Mouse (Mus musculus): ENCODE results near the gene Acsbg2. TPM values are rescaled to one million over a fixed set of nuclear protein-coding genes. Genes with fewer than 3 reads are reported as not detected.

Gene Acsbg2
- total RNA-seq, 2 experiments from 2014 or later = not detected

DNA sequence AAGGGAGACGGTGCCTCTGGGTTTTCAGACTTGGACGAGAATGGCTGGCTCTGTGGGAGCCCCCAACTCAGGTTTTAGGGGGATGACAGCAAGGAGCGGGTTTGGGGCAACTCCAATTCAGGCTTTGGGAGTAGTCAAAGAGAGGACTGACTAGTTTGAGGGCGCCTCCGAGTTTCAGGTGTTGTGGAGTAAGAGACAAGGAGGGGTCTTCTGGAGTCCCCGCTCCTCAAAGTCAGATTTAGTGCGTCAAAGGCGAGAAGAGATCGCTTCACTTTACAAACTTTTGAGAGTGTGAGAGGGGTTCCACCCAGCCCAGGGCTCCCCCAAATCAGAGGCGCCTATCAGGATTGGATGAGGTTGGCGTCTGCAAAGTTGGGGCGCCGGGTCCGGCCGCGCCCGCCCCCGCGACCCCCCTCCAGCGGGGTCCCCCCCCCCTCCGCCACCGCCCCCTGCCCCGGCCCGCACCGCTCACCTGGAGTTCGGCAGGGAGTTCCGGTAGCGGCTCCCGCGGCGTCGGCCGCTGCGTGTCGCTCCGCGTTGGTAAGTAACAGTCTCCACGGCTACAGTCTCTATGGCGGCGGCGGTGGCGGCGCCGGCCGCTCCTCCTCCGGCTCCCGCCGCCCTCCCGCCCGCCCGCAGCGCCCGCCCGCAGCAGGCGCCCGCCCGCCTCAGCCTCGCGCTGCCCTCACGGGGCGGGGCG is 43.7 kb downstream of the Acsbg2 start, which contains the start of gene Rfx2:
TSS of gene Rfx2 (minus strand) at position 603 of the 700 bp plus-strand sequence.
- intact Hi-C loops (cut with DNase I) = loop anchor here (2.0 kb wide), 1 partner anchor 66 kb away; the partner anchor contains the start of gene Dus3l
- DNase-seq (ENCODE audit: low spot score in 2 of 2) = no peak

DNA sequence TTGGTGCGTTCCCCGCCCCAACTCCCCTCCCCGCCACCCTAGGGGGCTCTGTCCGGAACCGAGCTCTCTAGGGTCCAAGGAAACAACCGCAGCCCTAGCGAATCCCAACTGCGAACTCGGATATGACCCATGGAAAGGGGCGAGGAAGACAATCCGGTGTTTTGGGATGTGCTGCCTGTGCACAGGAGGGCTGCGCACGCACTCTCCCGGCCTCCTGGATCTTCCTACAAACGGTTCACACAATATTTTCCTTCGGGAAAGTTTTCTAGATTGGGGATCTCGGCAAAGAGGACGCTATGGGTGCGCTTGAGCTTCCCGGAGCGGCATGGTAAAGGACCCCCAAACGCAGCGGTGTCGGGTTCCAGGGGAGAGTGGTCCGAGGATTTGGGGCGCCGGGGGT is 44.5 kb downstream of the Acsbg2 start:
- intact Hi-C loops (cut with DNase I) = loop anchor here (2.0 kb wide), 1 partner anchor 65 kb away; the partner anchor contains the start of gene Dus3l
- no peak for DNase-seq (ENCODE audit: low spot score in 2 of 2)

DNA sequence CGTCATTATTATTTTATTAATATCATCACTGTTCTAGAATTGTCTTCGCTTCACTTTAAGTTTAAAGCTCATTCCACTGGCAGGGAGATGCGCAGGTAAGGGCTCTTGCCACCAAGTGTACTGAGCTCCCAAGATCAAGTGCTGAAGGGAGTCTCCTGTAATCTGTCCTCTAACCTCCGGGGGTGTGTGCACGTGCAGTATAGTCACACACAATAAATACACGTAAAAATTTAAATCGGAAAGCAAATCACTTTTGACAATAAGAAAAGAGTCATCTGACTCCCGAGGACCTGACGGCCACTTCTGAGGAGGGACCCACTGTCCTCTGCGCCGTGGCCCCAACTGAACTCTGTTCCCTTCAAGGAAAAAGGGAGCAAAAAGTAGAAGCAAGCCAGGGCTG is 45.1 kb downstream of the Acsbg2 start:
- DNase-seq (ENCODE audit: low spot score in 2 of 2) = no peak
- intact Hi-C loops (cut with DNase I) = no loop called here

DNA sequence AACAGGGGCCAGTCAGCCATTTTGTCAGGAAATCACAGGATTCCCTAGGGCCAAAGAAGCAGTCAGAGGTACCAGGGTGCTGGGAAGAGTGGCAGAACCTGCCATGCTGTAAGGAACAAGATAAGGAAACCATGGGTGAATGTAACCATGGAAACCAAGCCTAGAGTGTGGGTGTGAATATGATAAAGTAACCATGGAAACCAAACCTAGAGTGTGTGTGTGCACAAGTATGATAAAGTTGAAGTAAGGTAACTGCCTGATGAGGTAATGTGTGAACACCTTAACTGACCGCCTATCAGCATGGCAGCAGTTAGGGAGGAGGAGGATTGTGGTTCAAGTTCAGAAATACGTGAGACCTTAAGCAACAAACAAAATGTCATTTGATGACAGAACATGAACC is 47.5 kb downstream of the Acsbg2 start:
- DNase-seq (ENCODE audit: low spot score in 2 of 2) = peak in 1 of 2 experiments; percentile 62
- intact Hi-C loops (cut with DNase I) = no loop called here

DNA sequence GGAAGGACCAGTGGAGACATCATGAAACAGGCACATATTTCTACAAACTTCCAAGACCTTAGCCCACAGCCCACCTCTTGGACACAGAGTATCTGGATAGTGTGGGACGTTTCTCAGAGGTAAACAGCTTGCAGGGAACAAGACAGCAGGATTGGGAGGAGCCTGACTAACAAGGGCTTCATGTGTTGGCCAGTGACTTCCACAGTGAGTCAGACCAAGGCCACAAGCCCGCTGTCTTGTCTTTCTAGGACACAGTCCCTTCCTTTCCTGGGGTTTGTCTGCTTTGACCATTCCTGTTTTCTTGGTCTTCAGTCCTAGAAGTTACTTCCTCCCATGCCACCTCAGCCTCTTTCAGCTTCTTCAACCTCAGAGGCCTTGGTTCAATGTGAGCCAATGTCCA is 50.9 kb downstream of the Acsbg2 start:
- intact Hi-C loops (cut with DNase I) = no loop called here
- DNase-seq (ENCODE audit: low spot score in 2 of 2) = no peak

DNA sequence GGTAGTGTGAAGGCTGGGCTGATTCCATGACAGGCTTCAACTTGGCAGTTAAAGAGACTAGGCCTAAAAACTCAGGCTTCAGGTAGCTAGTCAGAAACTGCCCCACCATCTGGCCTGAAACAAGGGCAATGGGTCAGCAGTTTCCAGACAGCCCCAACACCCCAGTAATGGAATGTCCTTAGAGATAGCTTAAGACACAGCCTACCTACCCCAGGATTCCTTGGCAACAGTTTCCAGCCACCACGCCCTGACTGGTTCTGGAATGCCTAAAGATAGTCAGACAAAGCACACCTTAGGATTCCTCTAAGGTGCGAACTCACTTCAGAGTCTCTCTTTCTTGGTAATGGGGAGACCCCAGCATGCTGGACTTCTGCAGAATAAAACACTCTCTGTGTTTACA is 51.9 kb downstream of the Acsbg2 start:
- intact Hi-C loops (cut with DNase I) = no loop called here
- no peak for DNase-seq (ENCODE audit: low spot score in 2 of 2)

DNA sequence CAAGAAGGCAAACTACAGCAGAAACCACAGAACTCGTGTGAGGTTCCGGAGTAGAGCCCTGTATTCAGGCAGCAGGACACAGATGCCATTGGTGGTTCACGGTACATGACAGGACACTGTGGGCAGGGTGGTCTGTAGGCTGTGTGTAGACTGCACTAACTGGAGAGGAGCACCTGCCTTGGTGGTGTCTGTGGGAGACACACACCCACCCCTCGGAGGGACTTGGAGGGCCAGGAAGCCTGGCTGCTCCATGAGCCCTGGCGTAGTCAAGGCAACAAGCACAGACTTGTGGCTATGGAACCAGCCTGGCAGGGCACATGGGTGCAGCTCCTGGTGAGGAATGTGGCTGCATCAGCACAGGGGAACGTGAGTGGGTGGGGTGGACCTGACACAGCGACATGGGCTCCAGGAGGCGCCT is 54.5 kb downstream of the Acsbg2 start:
- DNase-seq (ENCODE audit: low spot score in 2 of 2) = peak in 1 of 2 experiments; percentile 24
- intact Hi-C loops (cut with DNase I) = no loop called here

DNA sequence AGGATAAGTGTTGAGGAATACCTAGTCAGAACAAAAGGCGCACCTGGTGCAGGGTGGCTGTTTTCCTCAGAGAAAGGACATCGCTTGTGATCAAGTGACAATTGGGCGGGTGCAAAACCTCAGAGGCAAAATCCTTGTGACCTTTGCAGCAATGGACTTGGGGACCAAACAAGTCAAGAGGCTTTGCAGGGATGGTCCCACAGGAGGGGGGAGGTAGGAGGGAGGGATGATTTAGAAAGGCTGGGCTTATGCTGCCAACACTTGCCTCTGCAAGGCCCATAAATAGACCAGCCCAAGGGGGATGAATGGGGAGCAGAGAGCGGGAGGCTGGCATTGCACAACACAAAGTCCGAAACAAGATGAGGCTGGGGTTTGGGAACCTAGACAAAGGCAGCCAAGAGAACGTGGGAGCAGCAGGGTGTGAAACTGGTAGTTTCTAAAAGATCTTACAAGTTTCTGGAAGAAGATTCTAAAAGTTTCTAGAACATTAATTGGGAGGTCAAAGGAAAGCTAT is 55.2 kb downstream of the Acsbg2 start:
- intact Hi-C loops (cut with DNase I) = no loop called here
- no peak for DNase-seq (ENCODE audit: low spot score in 2 of 2)

DNA sequence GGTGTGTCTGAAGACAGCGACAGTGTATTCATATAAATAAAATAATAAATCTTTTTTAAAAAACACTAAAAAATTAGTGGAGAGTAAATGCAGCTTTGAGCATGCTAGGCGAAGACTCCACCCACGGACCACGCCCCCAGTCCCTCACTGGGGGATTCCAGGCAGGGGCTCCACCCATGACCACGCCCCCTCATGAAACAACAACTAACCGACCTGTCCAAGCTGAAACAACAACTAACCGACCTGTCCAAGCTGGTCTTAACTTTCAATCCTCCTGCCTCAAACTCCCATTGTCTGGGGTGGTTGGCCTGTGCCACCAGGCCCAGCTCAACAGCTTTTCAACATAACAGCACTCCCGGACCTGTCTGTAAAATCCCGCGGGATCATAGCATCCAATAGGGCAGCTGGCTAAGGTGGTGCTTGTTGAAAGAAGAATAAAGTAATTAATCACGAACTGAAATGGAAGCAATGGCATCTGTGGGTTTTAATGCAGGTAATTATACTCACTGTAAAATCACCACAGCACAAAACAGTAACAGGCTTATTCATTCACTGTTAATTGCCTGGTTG is 56.1 kb downstream of the Acsbg2 start:
- intact Hi-C loops (cut with DNase I) = no loop called here
- DNase-seq (ENCODE audit: low spot score in 2 of 2) = no peak

DNA sequence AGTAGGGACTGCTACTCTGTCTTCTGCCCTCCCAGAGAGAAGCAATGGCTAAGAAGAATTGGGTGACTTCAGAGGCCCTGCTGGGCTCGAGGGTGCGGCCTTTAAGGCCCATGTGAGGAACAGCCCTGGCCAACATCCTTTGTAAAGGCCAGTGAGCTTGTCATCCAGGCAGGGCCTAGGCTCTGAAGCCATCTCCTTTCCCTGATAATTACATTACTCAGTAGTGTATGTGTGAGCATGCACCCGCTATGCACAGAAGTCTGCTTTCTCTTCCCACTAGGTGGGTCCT is 59.2 kb downstream of the Acsbg2 start:
- intact Hi-C loops (cut with DNase I) = no loop called here
- no peak for DNase-seq (ENCODE audit: low spot score in 2 of 2)

DNA sequence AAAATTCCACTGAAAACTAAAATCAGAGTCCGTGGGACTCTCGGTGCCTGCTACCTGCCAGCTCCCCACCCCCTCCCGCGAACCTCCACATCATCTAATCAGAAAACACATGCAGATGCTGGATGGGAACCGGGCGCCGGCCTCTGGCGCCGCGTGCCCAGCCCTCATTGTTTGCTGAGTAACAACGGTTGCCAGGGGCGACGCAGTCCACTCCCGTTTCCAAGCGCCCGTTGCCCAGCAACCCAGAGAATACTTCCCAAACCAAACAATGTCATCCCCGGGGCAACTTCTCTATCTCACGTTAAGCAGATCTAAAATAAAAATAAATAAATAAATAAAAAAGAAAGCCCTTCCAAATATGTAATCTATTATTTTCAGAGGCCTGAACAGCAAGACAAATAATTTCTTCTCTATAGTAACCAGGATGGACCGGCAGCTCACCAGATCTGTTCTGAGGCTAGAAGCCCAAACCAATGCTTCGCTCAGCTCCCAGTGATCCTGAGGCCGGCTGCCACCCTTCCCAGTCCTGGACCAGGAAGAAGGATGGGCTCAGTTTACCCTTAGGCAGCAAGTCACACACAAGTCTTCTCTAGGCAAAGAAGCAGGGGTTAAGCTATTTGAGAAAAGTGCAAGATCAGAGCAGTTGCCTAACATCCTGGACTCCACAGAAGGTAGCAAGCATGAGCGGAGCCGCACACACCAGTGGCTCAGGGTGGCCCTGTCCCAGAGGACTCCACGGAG is 59.8 kb downstream of the Acsbg2 start:
- DNase-seq (ENCODE audit: low spot score in 2 of 2) = peak; percentile 85 to 89
- intact Hi-C loops (cut with DNase I) = no loop called here

DNA sequence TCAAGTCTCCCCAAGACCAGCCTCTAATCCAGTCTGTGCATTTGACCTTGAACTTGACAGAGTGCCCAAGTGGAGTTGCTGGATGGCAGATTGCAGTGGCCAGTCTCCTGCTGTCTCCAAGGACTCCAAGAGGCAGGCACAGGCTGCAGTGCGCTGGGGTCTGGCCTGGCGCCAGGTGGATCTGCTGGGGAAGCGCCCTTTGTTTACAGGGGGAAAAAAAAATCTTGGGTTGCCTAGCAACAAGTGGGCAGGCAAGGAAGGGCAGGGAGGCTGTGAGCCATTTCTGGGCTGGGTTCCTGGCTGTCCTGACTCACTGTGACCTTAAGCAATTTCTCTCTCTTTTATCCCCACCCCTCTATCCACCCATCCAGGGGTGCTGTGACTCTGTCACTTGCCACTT is 64.0 kb downstream of the Acsbg2 start:
- peak; percentile 63 to 74 for DNase-seq (ENCODE audit: low spot score in 2 of 2)
- intact Hi-C loops (cut with DNase I) = no loop called here

DNA sequence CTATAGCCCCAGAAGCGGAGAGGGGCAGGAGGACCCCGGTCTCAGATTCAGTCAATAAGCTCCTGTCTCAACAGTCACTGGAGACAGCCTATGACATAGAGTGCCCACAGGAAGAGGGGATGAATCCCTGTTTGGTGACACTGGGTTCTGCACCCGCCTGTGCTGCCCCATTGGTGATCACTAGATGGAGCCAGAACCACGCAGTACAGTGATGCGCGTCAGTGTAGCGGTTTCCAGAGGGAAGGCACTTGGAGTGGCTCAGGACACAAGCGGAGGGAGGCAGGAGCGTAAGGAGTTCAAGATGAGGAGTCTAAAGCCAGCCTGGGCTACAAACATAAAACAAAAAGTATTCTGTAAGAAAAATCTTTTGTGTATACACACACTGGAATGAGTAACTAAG is 65.7 kb downstream of the Acsbg2 start:
- intact Hi-C loops (cut with DNase I) = loop anchor here (1.0 to 5.0 kb wide), 7 partner anchors 50 to 524 kb away; partner anchors contain the start of gene Mllt1
- DNase-seq (ENCODE audit: low spot score in 2 of 2) = peak; percentile 83 to 86

DNA sequence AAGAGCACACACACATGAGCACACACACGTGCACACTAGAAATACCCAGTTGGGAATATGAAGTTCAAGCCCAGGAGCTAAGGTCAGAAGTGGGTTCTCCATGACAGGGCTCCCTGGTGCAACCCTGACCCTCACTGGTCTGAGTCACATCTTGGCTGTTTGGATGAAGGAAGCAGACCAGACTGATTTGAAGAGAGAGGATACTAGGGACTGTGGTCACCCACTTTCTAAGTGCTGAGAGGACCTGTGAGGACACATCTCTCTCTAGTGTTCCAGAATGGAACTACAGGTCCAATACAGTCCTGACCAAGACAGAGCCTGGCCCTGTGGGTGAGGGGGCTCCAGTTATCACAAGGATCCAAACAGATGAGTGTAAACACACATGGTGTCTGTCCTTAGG is 68.5 kb downstream of the Acsbg2 start:
- DNase-seq (ENCODE audit: low spot score in 2 of 2) = no peak
- intact Hi-C loops (cut with DNase I) = loop anchor here (5.0 kb wide), 6 partner anchors 92 to 527 kb away; partner anchors contain the start of gene Mllt1

DNA sequence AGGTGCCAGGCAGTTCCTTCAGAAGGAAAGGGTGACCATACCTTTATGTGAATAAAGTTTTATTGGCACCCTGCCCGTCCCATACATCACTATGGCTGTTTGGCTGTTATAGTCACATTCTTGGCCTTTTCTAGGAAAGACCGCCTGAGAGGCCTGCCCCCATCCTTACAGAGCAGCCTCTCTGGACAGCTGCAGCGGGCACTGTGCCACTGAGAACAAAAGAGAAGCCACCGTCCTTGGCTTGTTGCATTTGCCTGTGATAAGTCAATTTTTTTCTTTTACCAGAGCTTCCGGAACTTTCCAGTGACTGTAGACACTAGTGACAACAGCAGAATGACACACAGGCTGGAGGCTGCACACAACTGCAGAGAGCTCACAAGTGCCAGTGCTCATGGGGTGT is 69.3 kb downstream of the Acsbg2 start:
- intact Hi-C loops (cut with DNase I) = loop anchor here (5.0 kb wide), 6 partner anchors 92 to 527 kb away; partner anchors contain the start of gene Mllt1
- no peak for DNase-seq (ENCODE audit: low spot score in 2 of 2)

DNA sequence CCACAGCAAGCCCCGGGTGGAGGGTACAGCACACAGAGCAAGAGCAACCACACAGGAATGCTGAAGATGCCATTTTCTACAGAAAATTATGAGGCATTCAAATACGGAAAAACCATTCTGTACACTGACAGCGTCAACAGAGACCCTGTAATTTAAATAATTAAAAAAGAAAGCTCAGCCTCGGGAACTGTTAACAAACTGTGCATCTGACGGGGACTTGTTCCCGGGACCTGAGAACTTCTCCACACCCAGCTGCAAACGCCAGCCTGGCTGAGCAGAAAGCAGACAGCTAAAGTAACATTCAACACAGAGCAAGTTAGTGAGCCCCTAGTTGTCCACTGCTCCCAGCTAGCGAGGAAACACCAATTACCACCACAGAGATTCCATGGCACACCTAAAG is 72.2 kb downstream of the Acsbg2 start:
- intact Hi-C loops (cut with DNase I) = no loop called here
- DNase-seq (ENCODE audit: low spot score in 2 of 2) = no peak

DNA sequence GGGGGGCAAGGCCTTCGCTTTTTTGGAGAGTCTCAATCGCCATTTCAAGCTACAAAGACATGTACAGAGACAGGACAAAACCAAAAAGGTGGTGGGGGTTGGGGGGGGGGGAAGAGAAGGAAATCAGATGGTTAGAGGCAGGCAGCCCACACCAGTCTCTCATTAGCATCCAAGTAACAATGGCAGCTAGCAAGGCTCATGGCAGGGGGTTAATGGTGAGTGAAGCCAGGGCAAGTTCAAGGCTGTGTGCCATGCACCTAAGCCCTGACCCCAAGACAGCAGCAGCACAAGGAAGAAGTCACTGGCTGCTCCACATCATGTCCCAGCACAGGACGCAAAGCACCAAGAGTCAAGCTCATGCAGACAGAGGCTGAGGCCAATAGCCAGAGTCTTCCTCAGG is 75.0 kb downstream of the Acsbg2 start:
- no peak for DNase-seq (ENCODE audit: low spot score in 2 of 2)
- intact Hi-C loops (cut with DNase I) = no loop called here

DNA sequence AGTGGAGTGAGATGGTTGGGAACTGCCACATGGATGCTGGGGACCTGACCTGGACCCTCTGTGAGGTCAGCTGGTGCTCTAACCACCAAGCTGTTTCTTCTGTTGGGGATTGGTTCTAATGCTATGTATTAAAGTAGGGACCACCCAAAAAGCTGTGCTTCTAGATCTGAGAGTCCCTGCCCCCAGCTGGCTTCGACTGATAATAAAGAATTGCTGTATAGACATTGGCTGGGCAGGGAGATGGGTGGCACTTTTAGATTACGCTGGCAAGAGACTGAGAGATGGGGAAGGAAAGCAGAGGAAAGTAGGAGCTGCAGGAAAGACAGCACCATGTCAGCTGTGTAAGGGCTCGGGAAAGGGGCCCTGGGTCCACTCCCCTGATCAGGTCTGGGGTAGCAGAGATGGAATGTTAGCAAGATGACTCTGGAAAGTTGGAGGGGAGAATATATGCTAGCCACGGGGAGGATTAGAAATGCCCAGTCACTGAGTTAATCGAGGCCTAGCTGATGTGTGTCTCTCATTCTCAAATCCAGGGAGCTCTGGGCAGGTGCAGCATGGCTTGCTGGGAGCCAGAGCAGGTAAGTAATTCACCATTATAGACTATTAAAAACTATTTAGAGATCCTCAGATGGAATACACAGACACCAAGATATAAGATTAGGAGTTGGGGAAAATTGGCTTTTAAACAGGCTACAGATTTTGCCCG is 80.5 kb downstream of the Acsbg2 start:
- no peak for DNase-seq (ENCODE audit: low spot score in 2 of 2)
- intact Hi-C loops (cut with DNase I) = loop anchor here (5.0 kb wide), 1 partner anchor 159 kb away; no protein-coding TSS in a partner anchor
